ENCODE assay signal across 16 mouse cellular contexts in the genomic region with DNA sequence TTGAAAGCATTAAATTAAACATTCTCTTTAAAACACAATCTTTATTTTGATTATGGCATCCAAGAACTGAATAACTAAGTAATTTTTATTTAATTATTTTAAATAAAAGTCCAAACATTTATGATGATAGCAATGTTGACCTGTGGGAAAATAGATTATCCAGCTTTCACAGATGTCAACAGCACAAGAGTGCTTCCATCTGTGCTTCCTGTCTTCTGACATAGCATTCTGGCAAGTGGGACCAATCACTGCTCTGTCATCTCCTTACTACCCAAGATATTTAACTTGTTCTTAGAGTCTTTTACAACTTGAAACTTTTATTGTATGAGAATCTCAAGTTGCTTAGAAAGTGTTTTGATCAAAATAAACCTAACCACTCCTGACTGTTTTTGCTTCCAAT.
"Had no signal": no experiment of that assay in that cellular context is flagged by ENCODE, and none has a peak within 500 bp of the region (broad histone marks: within the 10 kb centered on the region; RNA-seq: fewer than 3 reads in every experiment).

No protein-coding gene starts in this region.

- H3K27ac ChIP-seq: liver, embryonic 15.5 days; lung, embryonic 15.5 days; macrophage; midbrain, embryonic 13.5 days; midbrain, embryonic 15.5 days; neural tube, embryonic 12.5 days had no signal

- H3K36me3 ChIP-seq: liver, embryonic 15.5 days; lung, embryonic 15.5 days; midbrain, embryonic 13.5 days; midbrain, embryonic 15.5 days; neural tube, embryonic 12.5 days had no signal

- DNase-seq: liver, postnatal 0 days; lung, postnatal 14 days; lung, postnatal 36 days; right cerebral cortex, postnatal 14 days; thymus, adult 2 months; thymus, postnatal 25 days; thymus, postnatal 4 days had no signal

- H3K4me3 ChIP-seq: liver, embryonic 15.5 days; lung, embryonic 15.5 days; megakaryocyte, embryonic 14.5 days; midbrain, embryonic 13.5 days; midbrain, embryonic 15.5 days; neural tube, embryonic 12.5 days had no signal

- H3K9ac ChIP-seq: liver, embryonic 15.5 days; liver, postnatal 0 days; lung, embryonic 15.5 days; midbrain, embryonic 13.5 days; midbrain, embryonic 15.5 days; neural tube, embryonic 12.5 days had no signal

- H3K9me3 ChIP-seq: liver, embryonic 15.5 days; lung, embryonic 15.5 days; midbrain, embryonic 13.5 days; midbrain, embryonic 15.5 days; neural tube, embryonic 12.5 days had no signal

- H3K27me3 ChIP-seq: liver, embryonic 15.5 days; lung, embryonic 15.5 days; megakaryocyte, embryonic 14.5 days; midbrain, embryonic 13.5 days; midbrain, embryonic 15.5 days; neural tube, embryonic 12.5 days had no signal

- H3K4me2 ChIP-seq: liver, embryonic 15.5 days; lung, embryonic 15.5 days; midbrain, embryonic 11.5 days; midbrain, embryonic 13.5 days; midbrain, embryonic 15.5 days; neural tube, embryonic 12.5 days had no signal

- H3K4me1 ChIP-seq: liver, embryonic 15.5 days; lung, embryonic 15.5 days; megakaryocyte, embryonic 14.5 days; midbrain, embryonic 13.5 days; midbrain, embryonic 15.5 days; neural tube, embryonic 12.5 days had no signal

- ATAC-seq: liver, postnatal 0 days; lung, postnatal 0 days; midbrain, embryonic 13.5 days; midbrain, embryonic 15.5 days had no signal
